Mouse (Mus musculus): ENCODE measurements around the gene Pagr1b. TPM values are rescaled to one million over a fixed set of nuclear protein-coding genes. Genes with fewer than 3 reads are reported as not detected.
A peak's percentile ranks its signal among the peaks of the same experiment; 100 is the strongest.

The Pagr1b gene
- polyA plus RNA-seq, 1 experiment = 2.8 TPM

DNA sequence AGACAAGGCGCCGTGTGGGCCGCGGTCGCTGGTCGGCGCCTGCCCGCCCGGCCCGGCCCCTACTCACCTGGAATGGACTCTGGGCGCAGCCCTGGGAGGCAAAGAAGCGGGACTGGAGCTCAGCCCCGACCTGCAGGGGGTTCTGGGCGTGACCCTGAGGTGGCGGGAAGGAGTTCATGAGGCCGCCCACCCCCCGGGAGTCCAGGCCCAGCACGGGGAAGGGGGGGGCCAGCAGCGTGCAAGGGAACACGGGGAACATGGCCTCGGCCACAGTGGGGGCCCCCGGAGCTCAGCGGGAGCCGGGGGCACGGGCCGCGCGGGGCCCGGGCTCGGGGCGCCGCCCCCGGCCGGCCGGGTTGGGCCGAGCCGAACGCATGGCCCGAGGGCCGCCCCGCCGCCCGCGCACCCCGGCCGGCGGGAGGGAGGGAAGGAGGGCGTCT, 9.9 kb upstream of the Pagr1b start:
- Histone ChIP-seq H3K4me1 (ENCODE audit: control insufficient read depth, insufficient read depth, low read length) (peaks cover 10% of the 10 kb centered on the region; the same call in 1 of the 2 replicates), H3K4me3 (replicated peaks; ENCODE audit: extremely low read depth, low read depth, low read length) (peak overlapping the region; percentile 73)
- WGBS = under 1% methylated on average over 24 of the region's 48 CpGs
- peak; percentile 63 for DNase-seq
- TF ChIP-seq POLR2A (IDR thresholded peaks at IDR 0.05; ENCODE audit: borderline replicate concordance, extremely low read depth, low read depth, low read length) = peak; percentile 17; the same call in 1 of the 2 replicates
- TF ChIP-seq CTCF (IDR thresholded peaks at IDR 0.05; ENCODE audit: insufficient read depth, low read length) = no peak

DNA sequence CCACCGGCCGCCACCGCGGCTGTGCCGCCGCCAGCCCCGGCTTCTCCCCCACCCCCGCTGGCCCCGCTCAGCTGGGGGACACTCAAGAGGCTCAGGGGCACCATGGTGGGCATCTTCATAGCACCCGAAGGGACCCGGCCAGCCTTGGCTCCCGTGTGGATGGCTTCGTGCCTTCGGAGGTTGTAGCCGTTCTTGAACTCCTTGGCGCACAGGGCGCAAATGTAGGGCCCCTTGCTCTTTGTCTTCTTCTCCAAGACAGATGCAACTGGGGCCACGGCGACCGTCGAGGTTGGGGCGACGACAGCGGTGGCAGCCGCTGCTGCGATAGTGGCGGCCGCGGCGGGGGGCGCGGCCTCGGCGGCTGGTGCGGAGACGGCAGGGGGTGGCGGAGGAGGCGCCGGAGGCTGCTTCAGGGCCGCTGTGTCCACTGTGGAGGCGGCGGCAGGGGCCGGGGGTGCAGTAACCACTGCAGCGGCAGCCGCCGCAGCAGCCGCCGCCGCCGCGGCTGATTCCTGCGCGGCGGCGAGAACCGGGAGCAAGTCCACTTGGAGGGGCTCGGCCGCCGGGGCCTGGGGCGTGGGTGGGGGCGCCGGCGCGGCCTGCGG, 9.4 kb upstream of the Pagr1b start:
- TF ChIP-seq POLR2A (IDR thresholded peaks at IDR 0.05; ENCODE audit: borderline replicate concordance, extremely low read depth, low read depth, low read length) = no peak
- no peak for TF ChIP-seq CTCF (IDR thresholded peaks at IDR 0.05; ENCODE audit: insufficient read depth, low read length)
- H3K4me3 ChIP-seq (replicated peaks; ENCODE audit: extremely low read depth, low read depth, low read length) = peak overlapping the region; percentile 73
- WGBS = under 1% methylated on average over 53 of the region's 65 CpGs
- H3K4me1 ChIP-seq (ENCODE audit: control insufficient read depth, insufficient read depth, low read length) = peaks cover 10% of the 10 kb centered on the region; the same call in 1 of the 2 replicates
- DNase-seq = peak; percentile 52

GRCm38 (mm10) chr7:127024755-127025555, 8.7 kb upstream of the Pagr1b start:
- peak overlapping the region; percentile 73 for H3K4me3 ChIP-seq (replicated peaks; ENCODE audit: extremely low read depth, low read depth, low read length)
- TF ChIP-seq POLR2A (IDR thresholded peaks at IDR 0.05; ENCODE audit: borderline replicate concordance, extremely low read depth, low read depth, low read length) (peak; percentile 42; the same call in 1 of the 2 replicates), CTCF (IDR thresholded peaks at IDR 0.05; ENCODE audit: insufficient read depth, low read length) (peak; percentile 79)
- H3K4me1 ChIP-seq (ENCODE audit: control insufficient read depth, insufficient read depth, low read length) = peaks cover 10% of the 10 kb centered on the region; the same call in 1 of the 2 replicates
- WGBS = 3% methylated on average over 30 of the region's 30 CpGs
- DNase-seq = peak; percentile 80

DNA sequence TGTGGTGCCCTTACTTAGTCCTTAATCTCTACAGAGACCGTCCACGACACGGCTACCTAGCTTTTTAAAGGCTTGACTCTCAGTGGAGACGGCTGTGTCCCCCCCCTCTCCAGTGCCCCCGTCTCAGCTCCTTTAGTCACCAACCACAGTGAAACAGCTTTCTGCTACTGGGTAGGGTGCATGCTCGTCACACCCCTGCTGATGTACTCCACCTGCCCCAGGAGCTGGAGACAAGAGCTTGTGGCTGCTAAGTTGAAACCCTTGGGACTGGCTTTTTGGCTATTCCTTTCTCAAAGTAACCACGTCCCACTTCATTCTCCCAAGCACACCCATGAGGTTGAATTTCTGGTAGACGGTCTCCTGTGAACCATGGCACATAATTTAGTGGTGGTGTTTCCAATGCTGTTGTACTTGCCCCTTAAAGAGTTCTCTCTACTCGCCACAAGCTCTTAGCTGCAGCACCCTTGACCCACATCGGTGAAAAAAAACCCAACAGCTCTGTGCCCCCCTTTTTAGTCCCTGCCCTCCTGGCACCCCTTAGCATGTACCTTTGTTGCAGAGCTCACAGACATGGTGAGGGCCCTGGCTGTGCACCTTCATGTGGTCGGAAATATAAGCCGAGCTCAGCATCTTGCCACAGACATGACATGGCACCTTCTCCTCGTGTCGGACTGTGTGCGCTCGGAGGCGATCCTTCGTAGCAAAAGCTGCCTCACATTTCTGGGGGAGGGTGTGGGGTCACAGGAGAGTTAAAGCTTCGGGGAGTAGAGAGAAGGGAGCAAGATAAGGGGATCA, 7.8 kb upstream of the Pagr1b start:
- no peak for DNase-seq
- H3K4me1 ChIP-seq (ENCODE audit: control insufficient read depth, insufficient read depth, low read length) = peaks cover 10% of the 10 kb centered on the region; the same call in 1 of the 2 replicates
- H3K4me3 ChIP-seq (replicated peaks; ENCODE audit: extremely low read depth, low read depth, low read length) = no peak overlapping the region
- TF ChIP-seq CTCF (IDR thresholded peaks at IDR 0.05; ENCODE audit: insufficient read depth, low read length) (no peak), POLR2A (IDR thresholded peaks at IDR 0.05; ENCODE audit: borderline replicate concordance, extremely low read depth, low read depth, low read length) (no peak)
- WGBS = 33% methylated on average over 19 of the region's 19 CpGs

- Histone ChIP-seq H3K4me3 (replicated peaks; ENCODE audit: extremely low read depth, low read depth, low read length) (no peak overlapping the region), H3K4me1 (ENCODE audit: control insufficient read depth, insufficient read depth, low read length) (peaks cover 10% of the 10 kb centered on the region; the same call in 1 of the 2 replicates)
- TF ChIP-seq POLR2A (IDR thresholded peaks at IDR 0.05; ENCODE audit: borderline replicate concordance, extremely low read depth, low read depth, low read length) = no peak
- no peak for TF ChIP-seq CTCF (IDR thresholded peaks at IDR 0.05; ENCODE audit: insufficient read depth, low read length)
- no peak for DNase-seq
- WGBS = 73% methylated on average over 13 of the region's 13 CpGs
Observed at GRCm38 (mm10) chr7:127023272-127023691, 7.0 kb upstream of the Pagr1b start.

- no peak for DNase-seq
- TF ChIP-seq POLR2A (IDR thresholded peaks at IDR 0.05; ENCODE audit: borderline replicate concordance, extremely low read depth, low read depth, low read length) (no peak), CTCF (IDR thresholded peaks at IDR 0.05; ENCODE audit: insufficient read depth, low read length) (no peak)
- Histone ChIP-seq H3K4me1 (ENCODE audit: control insufficient read depth, insufficient read depth, low read length) (peaks cover 7% of the 10 kb centered on the region; the same call in 1 of the 2 replicates), H3K4me3 (replicated peaks; ENCODE audit: extremely low read depth, low read depth, low read length) (no peak overlapping the region)
- 74% methylated on average over 7 of the region's 7 CpGs for WGBS
Observed at GRCm38 (mm10) chr7:127022528-127023271, 6.4 kb upstream of the Pagr1b start.

GRCm38 (mm10) chr7:127021563-127022527, 5.6 kb upstream of the Pagr1b start:
- 55% methylated on average over 5 of the region's 5 CpGs for WGBS
- no peak for TF ChIP-seq CTCF (IDR thresholded peaks at IDR 0.05; ENCODE audit: insufficient read depth, low read length)
- no peak for TF ChIP-seq POLR2A (IDR thresholded peaks at IDR 0.05; ENCODE audit: borderline replicate concordance, extremely low read depth, low read depth, low read length)
- no peak overlapping the region for H3K4me3 ChIP-seq (replicated peaks; ENCODE audit: extremely low read depth, low read depth, low read length)

More at GRCm38 (mm10) chr7:127021563-127022527, 5.6 kb upstream of the Pagr1b start:
- no peak for DNase-seq
- peaks cover 10% of the 10 kb centered on the region; the same call in 1 of the 2 replicates for H3K4me1 ChIP-seq (ENCODE audit: control insufficient read depth, insufficient read depth, low read length)
